Mouse (Mus musculus) hindbrain, embryonic 11.5 days (tissue): ENCODE measurements at regions not wholly inside any gene's neighbourhood (a gene's known extent, or its start where the extent isn't known, plus 50 kb on each side); places are given as distances from the start of the nearest gene placed in this dataset.

Source experiments
- ATAC-seq: fragments of 200-750 bp; cut with Nextera tagmentation; 2 replicates; pipeline ENCODE4 v1.8.0; 2017; ENCODE audit warnings: mild to moderate bottlenecking, moderate TSS enrichment, moderate library complexity; ENCODE audit not compliant: low FRiP score
- DNase-seq: peaks from one replicate; pipeline ENCODE4 v3.0.0-alpha.2; 2015; ENCODE audit warnings: low spot score
- H3K27ac ChIP-seq: fragments of 300-500 bp; sonication (generic); 2 replicates; pipeline ENCODE4 v1.5.1; 2014; ENCODE audit warnings: mild to moderate bottlenecking, low read depth, low read length
- H3K27me3 ChIP-seq: fragments of 300-500 bp; sonication (generic); 2 replicates; pipeline ENCODE4 v1.6.1; 2014; ENCODE audit warnings: mild to moderate bottlenecking, low read length, moderate library complexity, mixed read lengths; ENCODE audit not compliant: control insufficient read depth, insufficient read depth
- H3K36me3 ChIP-seq: fragments of 300-500 bp; sonication (generic); 2 replicates; pipeline ENCODE4 v1.6.1; 2014; ENCODE audit warnings: mild to moderate bottlenecking, low read length, moderate library complexity, mixed read lengths; ENCODE audit not compliant: control insufficient read depth, insufficient read depth
- H3K4me1 ChIP-seq: fragments of 300-500 bp; sonication (generic); replicated peaks from 2 replicates; pipeline ENCODE4 v1.6.1; 2014; ENCODE audit warnings: low read length, mixed read lengths; ENCODE audit not compliant: control insufficient read depth, insufficient read depth
- H3K4me2 ChIP-seq: fragments of 300-500 bp; sonication (generic); replicated peaks from 2 replicates; pipeline ENCODE4 v1.6.1; 2014; ENCODE audit warnings: mild to moderate bottlenecking, low read depth, low read length
- H3K4me3 ChIP-seq: fragments of 300-500 bp; sonication (generic); 2 replicates; pipeline ENCODE4 v1.5.1; 2014; ENCODE audit warnings: low read depth, low read length
- H3K9ac ChIP-seq: fragments of 300-500 bp; sonication (generic); 2 replicates; pipeline ENCODE4 v1.6.1; 2014; ENCODE audit warnings: low read depth, low read length
- H3K9me3 ChIP-seq: fragments of 300-500 bp; sonication (generic); 2 replicates; pipeline ENCODE4 v1.6.1; 2016; ENCODE audit warnings: low read length; ENCODE audit not compliant: control insufficient read depth
- WGBS: fragments of 180-500 bp; shearing (Covaris S2); extraction: QIAGEN DNeasy Blood & Tissue Kit; methylation state at CpG from one replicate; pipeline ENCODE4 v1.1.7; 2014; 5-methylcytosine and 5-hydroxymethylcytosine counted together

GRCm38 (mm10) chr12:28248749-28249148 lies 303.4 kb downstream of the Dcdc2c start:
- 57% methylated on average over 3 of the region's 3 CpGs for WGBS
- Histone ChIP-seq H3K27ac (no peak overlapping the region), H3K4me1 (no peaks in the 10 kb centered on the region), H3K9me3 (no peaks in the 10 kb centered on the region), H3K36me3 (no peaks in the 10 kb centered on the region), H3K4me2 (no peak overlapping the region), H3K27me3 (no peaks in the 10 kb centered on the region), H3K4me3 (no peak overlapping the region), H3K9ac (no peak overlapping the region)
- no peak for DNase-seq
- no peak for ATAC-seq

GRCm38 (mm10) chr12:28248287-28248686 lies 303.9 kb downstream of the Dcdc2c start:
- Histone ChIP-seq H3K4me2 (no peak overlapping the region), H3K27ac (no peak overlapping the region), H3K4me3 (no peak overlapping the region), H3K9me3 (no peaks in the 10 kb centered on the region), H3K4me1 (no peaks in the 10 kb centered on the region), H3K9ac (no peak overlapping the region), H3K27me3 (no peaks in the 10 kb centered on the region), H3K36me3 (no peaks in the 10 kb centered on the region)
- ATAC-seq (no peak), DNase-seq (no peak)
- WGBS: 96% methylated on average over 3 of the region's 3 CpGs

GRCm38 (mm10) chr12:28238016-28238415 lies 314.2 kb downstream of the Dcdc2c start:
- H3K36me3 ChIP-seq: no peaks in the 10 kb centered on the region
- 86% methylated on average over 5 of the region's 5 CpGs for WGBS
- no peak overlapping the region for H3K27ac ChIP-seq
- no peak overlapping the region for H3K9ac ChIP-seq
- no peaks in the 10 kb centered on the region for H3K4me1 ChIP-seq
- H3K4me3 ChIP-seq: no peak overlapping the region
- H3K9me3 ChIP-seq: no peaks in the 10 kb centered on the region
- DNase-seq: no peak
- no peaks in the 10 kb centered on the region for H3K27me3 ChIP-seq
- no peak for ATAC-seq
- no peak overlapping the region for H3K4me2 ChIP-seq

- ATAC-seq: no peak
- 70% methylated on average over 4 of the region's 4 CpGs for WGBS
- no peak for DNase-seq
Measured at GRCm38 (mm10) chr12:28237041-28237440, 315.2 kb downstream of the Dcdc2c start.

GRCm38 (mm10) chr12:28202847-28203246 lies 349.4 kb downstream of the Dcdc2c start:
- H3K27ac ChIP-seq: no peak overlapping the region
- H3K36me3 ChIP-seq: no peaks in the 10 kb centered on the region
- 91% methylated on average over 1 of the region's 1 CpGs for WGBS
- ATAC-seq (no peak), DNase-seq (no peak)
- H3K9me3 ChIP-seq: no peaks in the 10 kb centered on the region
- H3K4me3 ChIP-seq: no peak overlapping the region
- no peaks in the 10 kb centered on the region for H3K27me3 ChIP-seq
- no peak overlapping the region for H3K4me2 ChIP-seq
- no peaks in the 10 kb centered on the region for H3K4me1 ChIP-seq
- H3K9ac ChIP-seq: no peak overlapping the region

More at GRCm38 (mm10) chr12:28237041-28237440, 315.2 kb downstream of the Dcdc2c start:
- Histone ChIP-seq H3K4me1 (no peaks in the 10 kb centered on the region), H3K9ac (no peak overlapping the region), H3K4me3 (no peak overlapping the region), H3K27ac (no peak overlapping the region), H3K36me3 (no peaks in the 10 kb centered on the region), H3K4me2 (no peak overlapping the region), H3K9me3 (no peaks in the 10 kb centered on the region), H3K27me3 (no peaks in the 10 kb centered on the region)

- no peak for ATAC-seq
- Histone ChIP-seq H3K4me1 (no peaks in the 10 kb centered on the region), H3K9ac (no peak overlapping the region), H3K36me3 (no peaks in the 10 kb centered on the region), H3K27ac (no peak overlapping the region), H3K4me3 (no peak overlapping the region), H3K27me3 (no peaks in the 10 kb centered on the region), H3K9me3 (no peaks in the 10 kb centered on the region), H3K4me2 (no peak overlapping the region)
- DNase-seq: no peak
Measured at GRCm38 (mm10) chr12:28186695-28187094, 365.5 kb downstream of the Dcdc2c start.

GRCm38 (mm10) chr12:28181265-28181664 lies 370.9 kb downstream of the Dcdc2c start:
- Histone ChIP-seq H3K27ac (no peak overlapping the region), H3K9me3 (no peaks in the 10 kb centered on the region), H3K4me1 (no peaks in the 10 kb centered on the region), H3K36me3 (no peaks in the 10 kb centered on the region), H3K4me2 (no peak overlapping the region), H3K4me3 (no peak overlapping the region), H3K9ac (no peak overlapping the region), H3K27me3 (no peaks in the 10 kb centered on the region)
- WGBS: 82% methylated on average over 2 of the region's 2 CpGs
- DNase-seq (no peak), ATAC-seq (no peak)

GRCm38 (mm10) chr12:28176016-28176415 lies 376.2 kb downstream of the Dcdc2c start:
- Histone ChIP-seq H3K9ac (no peak overlapping the region), H3K4me3 (no peak overlapping the region), H3K36me3 (no peaks in the 10 kb centered on the region), H3K27me3 (no peaks in the 10 kb centered on the region), H3K27ac (no peak overlapping the region), H3K9me3 (no peaks in the 10 kb centered on the region), H3K4me2 (no peak overlapping the region), H3K4me1 (no peaks in the 10 kb centered on the region)
- ATAC-seq (no peak), DNase-seq (no peak)
- WGBS: 73% methylated on average over 3 of the region's 3 CpGs

GRCm38 (mm10) chr12:28174078-28174477 lies 378.1 kb downstream of the Dcdc2c start:
- H3K36me3 ChIP-seq: no peaks in the 10 kb centered on the region
- H3K4me3 ChIP-seq: no peak overlapping the region
- H3K4me2 ChIP-seq: no peak overlapping the region
- H3K9ac ChIP-seq: no peak overlapping the region
- no peaks in the 10 kb centered on the region for H3K27me3 ChIP-seq
- H3K9me3 ChIP-seq: no peaks in the 10 kb centered on the region
- H3K27ac ChIP-seq: no peak overlapping the region
- ATAC-seq (no peak), DNase-seq (no peak)
- H3K4me1 ChIP-seq: no peaks in the 10 kb centered on the region
